Mouse (Mus musculus): Measurements from ENCODE around the gene Stxbp5. TPM values are rescaled to one million over a fixed set of nuclear protein-coding genes. Genes with fewer than 3 reads are reported as not detected.

Stxbp5 gene
- polyA plus RNA-seq, 1 experiment from 2014 or later: 4.7 TPM

- Histone ChIP-seq H3K9me3 (replicated peaks; ENCODE audit: control insufficient read depth, low read length) (no peaks in the 10 kb centered on the region), H3K36me3 (ENCODE audit: control insufficient read depth, insufficient read depth, low read length) (no peaks in the 10 kb centered on the region), H3K27me3 (ENCODE audit: control insufficient read depth, insufficient read depth, low read length) (no peaks in the 10 kb centered on the region), H3K9ac (ENCODE audit: low read length) (no peak overlapping the region), H3K4me3 (replicated peaks; ENCODE audit: low read length) (no peak overlapping the region), H3K27ac (ENCODE audit: low read length) (no peak overlapping the region), H3K4me1 (ENCODE audit: control insufficient read depth, insufficient read depth, low read length) (no peaks in the 10 kb centered on the region), H3K4me2 (ENCODE audit: low read depth, low read length) (no peak overlapping the region)
- 48% methylated on average over 3 of the region's 3 CpGs for WGBS
- ATAC-seq (ENCODE audit: insufficient read depth, low FRiP score): no peak
Measured at GRCm38 (mm10) chr10:9754893-9755541, 145.9 kb downstream of the Stxbp5 start.

- Histone ChIP-seq H3K4me1 (ENCODE audit: control insufficient read depth, insufficient read depth, low read length) (no peaks in the 10 kb centered on the region), H3K27ac (ENCODE audit: low read length) (no peak overlapping the region), H3K36me3 (ENCODE audit: control insufficient read depth, insufficient read depth, low read length) (no peaks in the 10 kb centered on the region), H3K4me3 (replicated peaks; ENCODE audit: low read length) (no peak overlapping the region), H3K4me2 (ENCODE audit: low read depth, low read length) (no peak overlapping the region), H3K9me3 (replicated peaks; ENCODE audit: control insufficient read depth, low read length) (no peaks in the 10 kb centered on the region), H3K9ac (ENCODE audit: low read length) (no peak overlapping the region), H3K27me3 (ENCODE audit: control insufficient read depth, insufficient read depth, low read length) (no peaks in the 10 kb centered on the region)
- ATAC-seq (ENCODE audit: insufficient read depth, low FRiP score): no peak
- WGBS: 72% methylated on average over 3 of the region's 3 CpGs
Measured at GRCm38 (mm10) chr10:9733861-9734260, 167.0 kb downstream of the Stxbp5 start.

- 82% methylated on average over 9 of the region's 9 CpGs for WGBS
- Histone ChIP-seq H3K27ac (ENCODE audit: low read length) (no peak overlapping the region), H3K27me3 (ENCODE audit: control insufficient read depth, insufficient read depth, low read length) (no peaks in the 10 kb centered on the region), H3K4me1 (ENCODE audit: control insufficient read depth, insufficient read depth, low read length) (no peaks in the 10 kb centered on the region), H3K4me3 (replicated peaks; ENCODE audit: low read length) (no peak overlapping the region), H3K9ac (ENCODE audit: low read length) (no peak overlapping the region), H3K4me2 (ENCODE audit: low read depth, low read length) (no peak overlapping the region), H3K36me3 (ENCODE audit: control insufficient read depth, insufficient read depth, low read length) (no peaks in the 10 kb centered on the region), H3K9me3 (replicated peaks; ENCODE audit: control insufficient read depth, low read length) (no peaks in the 10 kb centered on the region)
- ATAC-seq (ENCODE audit: insufficient read depth, low FRiP score): no peak
Measured at GRCm38 (mm10) chr10:9732065-9732749, 168.7 kb downstream of the Stxbp5 start.

GRCm38 (mm10) chr10:9722519-9723303, 178.2 kb downstream of the Stxbp5 start:
- Histone ChIP-seq H3K36me3 (ENCODE audit: control insufficient read depth, insufficient read depth, low read length) (no peaks in the 10 kb centered on the region), H3K4me2 (ENCODE audit: low read depth, low read length) (no peak overlapping the region), H3K27ac (ENCODE audit: low read length) (no peak overlapping the region; the same call in 1 of the 2 replicates), H3K4me3 (replicated peaks; ENCODE audit: low read length) (no peak overlapping the region), H3K9me3 (replicated peaks; ENCODE audit: control insufficient read depth, low read length) (no peaks in the 10 kb centered on the region), H3K9ac (ENCODE audit: low read length) (no peak overlapping the region), H3K27me3 (ENCODE audit: control insufficient read depth, insufficient read depth, low read length) (no peaks in the 10 kb centered on the region), H3K4me1 (ENCODE audit: control insufficient read depth, insufficient read depth, low read length) (peaks cover 7% of the 10 kb centered on the region)
- peak; percentile 68 for ATAC-seq (ENCODE audit: insufficient read depth, low FRiP score)
- 70% methylated on average over 9 of the region's 11 CpGs for WGBS

- WGBS: 64% methylated on average over 5 of the region's 5 CpGs
- H3K9me3 ChIP-seq (replicated peaks; ENCODE audit: control insufficient read depth, low read length): no peaks in the 10 kb centered on the region
- no peak overlapping the region for H3K9ac ChIP-seq (ENCODE audit: low read length)
- peaks cover 8% of the 10 kb centered on the region for H3K4me1 ChIP-seq (ENCODE audit: control insufficient read depth, insufficient read depth, low read length)
- H3K36me3 ChIP-seq (ENCODE audit: control insufficient read depth, insufficient read depth, low read length): no peaks in the 10 kb centered on the region
- no peak overlapping the region for H3K4me2 ChIP-seq (ENCODE audit: low read depth, low read length)
- H3K4me3 ChIP-seq (replicated peaks; ENCODE audit: low read length): no peak overlapping the region
- no peak overlapping the region for H3K27ac ChIP-seq (ENCODE audit: low read length)
- no peak for ATAC-seq (ENCODE audit: insufficient read depth, low FRiP score)
- no peaks in the 10 kb centered on the region for H3K27me3 ChIP-seq (ENCODE audit: control insufficient read depth, insufficient read depth, low read length)
Measured at GRCm38 (mm10) chr10:9720027-9720426, 180.9 kb downstream of the Stxbp5 start.

GRCm38 (mm10) chr10:9718086-9718485, 182.8 kb downstream of the Stxbp5 start:
- Histone ChIP-seq H3K9me3 (replicated peaks; ENCODE audit: control insufficient read depth, low read length) (no peaks in the 10 kb centered on the region), H3K27ac (ENCODE audit: low read length) (peak overlapping the region; percentile 67; the same call in 1 of the 2 replicates), H3K36me3 (ENCODE audit: control insufficient read depth, insufficient read depth, low read length) (no peaks in the 10 kb centered on the region), H3K4me1 (ENCODE audit: control insufficient read depth, insufficient read depth, low read length) (peaks cover 8% of the 10 kb centered on the region), H3K4me3 (replicated peaks; ENCODE audit: low read length) (no peak overlapping the region), H3K27me3 (ENCODE audit: control insufficient read depth, insufficient read depth, low read length) (no peaks in the 10 kb centered on the region), H3K4me2 (ENCODE audit: low read depth, low read length) (no peak overlapping the region), H3K9ac (ENCODE audit: low read length) (no peak overlapping the region)
- WGBS: 31% methylated on average over 5 of the region's 5 CpGs
- ATAC-seq (ENCODE audit: insufficient read depth, low FRiP score): peak; percentile 61; the same call in 1 of the 2 replicates

Other genes with a start within 250 kb of the Stxbp5 start
- gene Samd5, start 225.9 kb downstream of the Stxbp5 start, polyA plus RNA-seq (2015; fragmentation: Nextera tagmentation; extraction: Ambion mirVana): 5.4 TPM in 2 replicates